Mouse (Mus musculus) embryonic facial prominence, embryonic 12.5 days (tissue): ENCODE measurements around the gene Gm156. TPM values are rescaled to one million over a fixed set of nuclear protein-coding genes. Genes with fewer than 3 reads are reported as not detected.
"Not testable (repeated sequence)": the region's sequence is repeated elsewhere in the genome, so short reads cannot be mapped to it uniquely, and the experiment has no call there.

Experiments used
- ATAC-seq: fragments of 200-750 bp; cut with Nextera tagmentation; 2 replicates; pipeline ENCODE4 v1.8.0; 2017; ENCODE audit not compliant: insufficient number of reproducible peaks, insufficient read depth, low FRiP score, low TSS enrichment
- H3K27ac ChIP-seq: fragments of 300-500 bp; sonication (generic); 2 replicates; pipeline ENCODE4 v1.5.1; 2016; ENCODE audit warnings: mild to moderate bottlenecking
- H3K27me3 ChIP-seq: fragments of 300-500 bp; sonication (generic); 2 replicates; pipeline ENCODE4 v1.6.1; 2016; ENCODE audit warnings: mild to moderate bottlenecking, moderate library complexity
- H3K36me3 ChIP-seq: fragments of 300-500 bp; sonication (generic); 2 replicates; pipeline ENCODE4 v1.6.1; 2016; ENCODE audit warnings: mild to moderate bottlenecking
- H3K4me1 ChIP-seq: fragments of 300-500 bp; sonication (generic); 2 replicates; pipeline ENCODE4 v1.6.1; 2016
- H3K4me2 ChIP-seq: fragments of 300-500 bp; sonication (generic); replicated peaks from 2 replicates; pipeline ENCODE4 v1.6.1; 2016; ENCODE audit warnings: mild to moderate bottlenecking, moderate library complexity
- H3K4me3 ChIP-seq: fragments of 300-500 bp; sonication (generic); 2 replicates; pipeline ENCODE4 v1.5.1; 2016; ENCODE audit warnings: mild to moderate bottlenecking
- H3K9ac ChIP-seq: fragments of 300-500 bp; sonication (generic); 2 replicates; pipeline ENCODE4 v1.6.1; 2016; ENCODE audit warnings: mild to moderate bottlenecking, moderate library complexity
- H3K9me3 ChIP-seq: fragments of 300-500 bp; sonication (generic); 2 replicates; pipeline ENCODE4 v1.6.1; 2016; ENCODE audit warnings: mild to moderate bottlenecking, moderate library complexity
- WGBS: fragments of 180-500 bp; shearing (Covaris S2); methylation state at CpG from one replicate; pipeline ENCODE4 v1.1.7; 2016; 5-methylcytosine and 5-hydroxymethylcytosine counted together
- polyA plus RNA-seq: library from polyadenylated mRNA; unstranded; fragments of >200 nt; fragmentation: Nextera tagmentation; extraction: Ambion mirVana; gene quantifications from 2 replicates; pipeline ENCODE4 v1.2.1, GENCODE M21; 2016

Gene Gm156
- polyA plus RNA-seq, result not detected in 2 replicates

- not testable (repeated sequence) for ATAC-seq, H3K9ac ChIP-seq
Measured at GRCm38 (mm10) chr6:129784170-129784569, at the start of gene Gm156. Gm156 (minus strand) TSS chr6:129784270.

GRCm38 (mm10) chr6:129825559-129825958 lies 41.5 kb upstream of the Gm156 start:
- no peak overlapping the region for H3K9ac ChIP-seq
- H3K4me2 ChIP-seq, result no peak overlapping the region
- no peak overlapping the region for H3K4me3 ChIP-seq
- no peak for ATAC-seq
- no peaks in the 10 kb centered on the region for H3K36me3 ChIP-seq
- no peaks in the 10 kb centered on the region for H3K27me3 ChIP-seq
- H3K9me3 ChIP-seq, result no peaks in the 10 kb centered on the region
- WGBS, result 87% methylated on average over 1 of the region's 1 CpGs
- no peak overlapping the region for H3K27ac ChIP-seq
- H3K4me1 ChIP-seq, result no peaks in the 10 kb centered on the region

More at GRCm38 (mm10) chr6:129784170-129784569, at the start of gene Gm156:
- not testable (repeated sequence) for H3K9me3 ChIP-seq, H3K36me3 ChIP-seq, H3K27me3 ChIP-seq, H3K4me1 ChIP-seq, H3K27ac ChIP-seq, H3K4me3 ChIP-seq, H3K4me2 ChIP-seq
- 87% methylated on average over 3 of the region's 3 CpGs for WGBS

- H3K27me3 ChIP-seq, result no peaks in the 10 kb centered on the region
- H3K4me3 ChIP-seq, result no peak overlapping the region
- H3K27ac ChIP-seq, result no peak overlapping the region
- H3K36me3 ChIP-seq, result no peaks in the 10 kb centered on the region
- H3K4me1 ChIP-seq, result no peaks in the 10 kb centered on the region
- no peaks in the 10 kb centered on the region for H3K9me3 ChIP-seq
- 83% methylated on average over 1 of the region's 1 CpGs for WGBS
- ATAC-seq, result no peak
- H3K4me2 ChIP-seq, result no peak overlapping the region
- H3K9ac ChIP-seq, result no peak overlapping the region
Measured at GRCm38 (mm10) chr6:129824004-129824403, 39.9 kb upstream of the Gm156 start.

GRCm38 (mm10) chr6:129817731-129818130 lies 33.7 kb upstream of the Gm156 start:
- no peak overlapping the region for H3K4me2 ChIP-seq
- no peak overlapping the region for H3K4me3 ChIP-seq
- ATAC-seq, result no peak
- H3K27ac ChIP-seq, result no peak overlapping the region
- H3K4me1 ChIP-seq, result no peaks in the 10 kb centered on the region
- WGBS, result 58% methylated on average over 3 of the region's 3 CpGs
- H3K9me3 ChIP-seq, result no peaks in the 10 kb centered on the region
- no peaks in the 10 kb centered on the region for H3K27me3 ChIP-seq
- no peak overlapping the region for H3K9ac ChIP-seq
- no peaks in the 10 kb centered on the region for H3K36me3 ChIP-seq

- H3K4me3 ChIP-seq, result no peak overlapping the region
- 74% methylated on average over 3 of the region's 3 CpGs for WGBS
- H3K36me3 ChIP-seq, result no peaks in the 10 kb centered on the region
- no peak overlapping the region for H3K27ac ChIP-seq
- H3K27me3 ChIP-seq, result no peaks in the 10 kb centered on the region
- no peak overlapping the region for H3K4me2 ChIP-seq
- no peaks in the 10 kb centered on the region for H3K4me1 ChIP-seq
- H3K9ac ChIP-seq, result no peak overlapping the region
- 0 out of 2 replicates have a peak, but pooled peaks cover 4% of the 10 kb centered on the region for H3K9me3 ChIP-seq
- no peak for ATAC-seq
Measured at GRCm38 (mm10) chr6:129747654-129748032, 36.4 kb downstream of the Gm156 start.

- WGBS, result 82% methylated on average over 4 of the region's 4 CpGs
- H3K27ac ChIP-seq, result no peak overlapping the region
- no peak overlapping the region for H3K4me2 ChIP-seq
- H3K27me3 ChIP-seq, result no peaks in the 10 kb centered on the region
- 0 out of 2 replicates have a peak, but pooled peaks cover 4% of the 10 kb centered on the region for H3K9me3 ChIP-seq
- H3K4me3 ChIP-seq, result no peak overlapping the region
- no peaks in the 10 kb centered on the region for H3K36me3 ChIP-seq
- ATAC-seq, result no peak
- H3K4me1 ChIP-seq, result no peaks in the 10 kb centered on the region
- no peak overlapping the region for H3K9ac ChIP-seq
Measured at GRCm38 (mm10) chr6:129747016-129747653, 36.9 kb downstream of the Gm156 start.

GRCm38 (mm10) chr6:129746151-129746550 lies 37.9 kb downstream of the Gm156 start:
- Histone ChIP-seq H3K4me2 (no peak overlapping the region), H3K4me3 (no peak overlapping the region), H3K9me3 (0 out of 2 replicates have a peak, but pooled peaks cover 4% of the 10 kb centered on the region), H3K27ac (no peak overlapping the region), H3K36me3 (no peaks in the 10 kb centered on the region), H3K27me3 (no peaks in the 10 kb centered on the region), H3K4me1 (no peaks in the 10 kb centered on the region), H3K9ac (no peak overlapping the region)
- no peak for ATAC-seq
- 57% methylated on average over 3 of the region's 3 CpGs for WGBS

GRCm38 (mm10) chr6:129740069-129740721 lies 43.9 kb downstream of the Gm156 start, which contains the start of gene Klri2:
Klri2 (minus strand) TSS chr6:129740484.
- no peak within 1 kb of the TSS for H3K4me2 ChIP-seq
- H3K27ac ChIP-seq, result no peak within 1 kb of the TSS
- no peaks in the 10 kb centered on the region for H3K27me3 ChIP-seq
- no peak within 1 kb of the TSS for H3K9ac ChIP-seq
- 0 out of 2 replicates have a peak, but pooled peaks cover under 1% of the 10 kb centered on the region for H3K9me3 ChIP-seq
- no peaks in the 10 kb centered on the region for H3K36me3 ChIP-seq
- no peak for ATAC-seq
- no peak within 1 kb of the TSS for H3K4me3 ChIP-seq
- H3K4me1 ChIP-seq, result no peaks in the 10 kb centered on the region
- WGBS, result 61% methylated on average over 2 of the region's 2 CpGs

GRCm38 (mm10) chr6:129736414-129736813 lies 47.7 kb downstream of the Gm156 start:
- Histone ChIP-seq H3K9ac (no peak overlapping the region), H3K4me1 (no peaks in the 10 kb centered on the region), H3K27me3 (no peaks in the 10 kb centered on the region), H3K4me3 (no peak overlapping the region), H3K9me3 (no peaks in the 10 kb centered on the region), H3K36me3 (no peaks in the 10 kb centered on the region), H3K27ac (no peak overlapping the region), H3K4me2 (no peak overlapping the region)
- no peak for ATAC-seq

- ATAC-seq, result no peak
- H3K4me1 ChIP-seq, result no peaks in the 10 kb centered on the region
- no peak overlapping the region for H3K27ac ChIP-seq
- no peak overlapping the region for H3K4me3 ChIP-seq
- H3K27me3 ChIP-seq, result no peaks in the 10 kb centered on the region
- H3K9ac ChIP-seq, result no peak overlapping the region
- H3K9me3 ChIP-seq, result no peaks in the 10 kb centered on the region
- no peak overlapping the region for H3K4me2 ChIP-seq
- WGBS, result 84% methylated on average over 1 of the region's 1 CpGs
- H3K36me3 ChIP-seq, result no peaks in the 10 kb centered on the region
Measured at GRCm38 (mm10) chr6:129727237-129727636, 56.8 kb downstream of the Gm156 start.

- Histone ChIP-seq H3K4me1 (no peaks in the 10 kb centered on the region), H3K9me3 (0 out of 2 replicates have a peak, but pooled peaks cover 3% of the 10 kb centered on the region), H3K36me3 (no peaks in the 10 kb centered on the region), H3K4me3 (no peak overlapping the region), H3K9ac (no peak overlapping the region), H3K27me3 (no peaks in the 10 kb centered on the region), H3K4me2 (no peak overlapping the region), H3K27ac (no peak overlapping the region)
- 67% methylated on average over 1 of the region's 1 CpGs for WGBS
- no peak for ATAC-seq
Measured at GRCm38 (mm10) chr6:129721390-129721789, 62.7 kb downstream of the Gm156 start.

GRCm38 (mm10) chr6:129720487-129720886 lies 63.6 kb downstream of the Gm156 start:
- Histone ChIP-seq H3K27ac (no peak overlapping the region), H3K4me2 (no peak overlapping the region), H3K36me3 (no peaks in the 10 kb centered on the region), H3K4me3 (no peak overlapping the region), H3K4me1 (no peaks in the 10 kb centered on the region), H3K27me3 (no peaks in the 10 kb centered on the region), H3K9ac (no peak overlapping the region), H3K9me3 (0 out of 2 replicates have a peak, but pooled peaks cover 3% of the 10 kb centered on the region)
- WGBS, result 42% methylated on average over 3 of the region's 3 CpGs
- ATAC-seq, result no peak
